Mouse (Mus musculus) layer of hippocampus, postnatal 25 days (tissue): ENCODE results near the gene Tbc1d25. TPM values are rescaled to one million over a fixed set of nuclear protein-coding genes. Genes with fewer than 3 reads are reported as not detected.

Source experiments
- DNase-seq, 2 experiments: peaks; one replicate each; pipeline ENCODE4 v3.0.0; 2022; ENCODE audit warnings: mixed read lengths in 2 of 2, low spot score in 1 of 2; ENCODE audit errors: extremely low spot score in 1 of 2
- total RNA-seq, 2 experiments: library from RNA; stranded (reverse); gene quantifications; 2 replicates each; pipeline ENCODE4 v1.2.3; 2021

Gene Tbc1d25
- total RNA-seq, 2 experiments from 2014 or later = 13.3 to 13.9 TPM

DNA sequence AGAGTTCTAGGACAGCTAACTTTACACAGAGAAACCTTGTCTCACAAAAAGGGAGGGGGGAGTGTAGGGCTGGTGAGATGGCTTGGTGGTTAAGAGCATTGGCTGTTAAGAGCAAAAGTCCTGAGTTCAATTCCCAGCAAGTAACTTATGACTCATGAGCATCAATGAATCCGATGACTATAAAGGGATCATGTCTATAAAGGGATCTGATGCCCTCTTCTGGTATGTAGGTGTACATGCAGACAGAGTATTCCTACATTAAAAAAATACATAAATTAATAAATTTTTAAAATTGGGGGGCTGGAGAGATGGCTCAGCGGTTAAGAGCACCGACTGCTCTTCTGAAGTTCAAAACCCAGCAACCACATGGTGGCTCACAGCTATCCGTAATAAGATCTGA is 60.7 kb downstream of the Tbc1d25 start:
- no peak for DNase-seq

DNA sequence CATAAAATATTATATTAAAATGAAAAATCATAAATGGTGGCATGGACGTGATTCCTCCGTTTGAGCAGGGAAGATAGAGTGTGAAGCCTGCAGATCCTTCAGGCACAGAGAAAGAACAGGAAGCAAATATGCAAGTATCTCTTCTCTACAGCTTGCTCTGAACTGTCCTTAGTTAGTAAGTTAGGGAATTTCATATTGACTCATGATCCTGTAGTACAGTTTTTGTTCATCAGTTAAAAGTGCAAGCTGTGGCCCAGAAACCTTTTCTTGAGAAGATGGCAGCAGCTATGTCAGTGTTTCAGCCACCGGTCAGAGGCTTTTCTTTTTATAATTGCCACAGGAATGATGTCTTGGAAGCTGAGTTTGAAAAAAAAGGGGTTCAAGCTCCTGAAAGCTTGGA is 71.0 kb downstream of the Tbc1d25 start:
- DNase-seq = no peak

Other genes starting within 250 kb of the Tbc1d25 start
- not detected for gene Eras, start 247.6 kb downstream of the Tbc1d25 start, total RNA-seq
- gene Hdac6, start 228.3 kb downstream of the Tbc1d25 start, total RNA-seq = 10 to 100 TPM; 42.4 to 57.2 TPM
- not detected for gene Gata1, start 198.1 kb downstream of the Tbc1d25 start, total RNA-seq
- gene Glod5, start 157.7 kb downstream of the Tbc1d25 start, total RNA-seq = under 1 TPM; 0.59 to 0.71 TPM
- gene Suv39h1, start 101.4 kb downstream of the Tbc1d25 start, total RNA-seq = 10 to 100 TPM; 19.3 to 20.9 TPM
- 1 to 10 TPM; 1.0 to 1.5 TPM for gene Was, start 85.7 kb downstream of the Tbc1d25 start, total RNA-seq
- gene Wdr13, start 43.3 kb downstream of the Tbc1d25 start, total RNA-seq = 100 to 1,000 TPM; 199 to 214 TPM
- 100 to 1,000 TPM in 1 of 2 experiments, 10 to 100 TPM in 1; 94.0 to 137 TPM for gene Rbm3, start 30.3 kb downstream of the Tbc1d25 start, total RNA-seq
- 10 to 100 TPM; 36.1 to 38.4 TPM for gene Ebp, start 17.3 kb upstream of the Tbc1d25 start, total RNA-seq
- 100 to 1,000 TPM in 1 of 2 experiments, 10 to 100 TPM in 1; 94.5 to 101 TPM for gene Porcn, start 30.3 kb upstream of the Tbc1d25 start, total RNA-seq
- 10 to 100 TPM; 23.2 to 29.7 TPM for gene Ftsj1, start 76.2 kb upstream of the Tbc1d25 start, total RNA-seq
- 1 to 10 TPM; 5.3 to 7.9 TPM for gene Slc38a5, start 95.0 kb upstream of the Tbc1d25 start, total RNA-seq
- not detected for gene Ssxb10, start 151.2 kb upstream of the Tbc1d25 start, total RNA-seq
- gene Ssxb9, start 190.8 kb upstream of the Tbc1d25 start, total RNA-seq = not detected
- gene Ssxb1, start 237.1 kb upstream of the Tbc1d25 start, total RNA-seq = not detected